Mouse (Mus musculus) spleen, postnatal 36 days (tissue): ENCODE measurements around the gene Tmem141.
A peak's percentile ranks its signal among the peaks of the same experiment; 100 is the strongest.

ENCODE experiments used
- DNase-seq, 2 experiments: peaks; one replicate each; pipeline ENCODE4 v3.0.0; 2022; ENCODE audit warnings: low spot score in 2 of 2, mixed read lengths in 1 of 2

Gene Tmem141

DNA sequence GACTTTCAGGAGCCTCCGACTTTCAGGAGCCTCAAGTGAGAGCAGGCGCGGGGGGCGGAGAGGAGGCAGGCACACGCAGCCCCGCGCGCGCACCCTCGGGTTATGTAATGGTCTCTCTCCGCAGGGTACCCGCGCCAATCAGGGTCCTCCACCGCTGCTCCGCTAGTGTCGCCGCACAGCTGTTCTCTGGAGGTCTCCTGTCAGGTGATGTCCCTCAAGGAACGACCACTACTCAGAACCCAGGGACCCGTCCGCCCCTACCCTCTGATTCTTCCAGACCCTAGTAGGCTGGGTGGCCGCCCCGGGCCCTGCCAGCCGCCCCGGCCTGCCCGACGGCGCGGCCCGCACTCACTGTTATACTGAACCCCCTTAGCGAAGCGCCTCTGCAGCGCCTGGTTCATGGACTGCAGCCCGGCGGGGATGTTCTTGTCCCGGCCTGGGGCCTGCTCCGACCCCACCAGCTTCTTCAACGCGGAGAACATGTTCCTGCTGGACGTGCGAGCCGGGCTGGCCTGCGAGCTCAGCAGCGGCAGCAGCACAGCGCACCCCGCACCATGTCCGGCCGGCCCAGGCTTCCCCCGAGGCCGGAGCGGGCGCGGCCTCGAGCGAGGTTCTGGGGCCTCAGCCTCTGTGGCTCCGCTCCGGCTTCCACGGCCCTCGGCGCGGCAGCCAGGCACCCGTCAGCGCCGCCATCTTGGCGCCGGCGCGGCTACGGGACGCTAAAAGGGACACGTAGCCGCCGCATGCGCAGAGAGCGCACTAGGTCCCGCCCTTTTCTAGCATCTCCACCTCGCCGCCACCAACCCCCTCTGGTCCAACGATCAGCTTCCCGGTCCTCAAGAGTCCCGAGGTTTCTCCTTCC, 13.8 kb downstream of the Tmem141 start, which contains the start of gene Rabl6:
Gene Rabl6, minus strand, starts transcription at position 761 of the 862 bp plus-strand sequence.
- DNase-seq = peak; percentile 82 to 85

- DNase-seq = no peak
These were observed 19.3 kb downstream of the Tmem141 start for GRCm38 (mm10) chr2:25602526-25602925.

DNA sequence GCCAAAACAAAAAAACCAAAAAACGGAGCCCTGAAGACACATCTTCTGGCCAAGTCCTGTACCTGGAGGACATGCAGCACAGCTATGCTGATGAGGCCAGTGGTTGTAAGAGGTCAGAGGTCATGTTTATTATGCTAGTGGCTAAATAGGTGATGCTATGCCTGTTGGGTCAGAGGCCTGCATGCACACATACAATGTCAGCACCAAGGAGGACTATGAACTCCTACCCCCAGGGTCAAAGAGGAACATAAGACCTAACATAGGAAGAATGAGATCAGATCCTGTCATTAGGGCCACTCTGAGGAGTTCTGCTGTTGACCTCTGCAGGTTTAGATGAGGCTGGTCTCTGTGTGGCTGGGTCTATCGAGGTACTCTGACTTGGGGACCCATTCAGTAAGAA, 21.8 kb downstream of the Tmem141 start:
- no peak for DNase-seq

DNA sequence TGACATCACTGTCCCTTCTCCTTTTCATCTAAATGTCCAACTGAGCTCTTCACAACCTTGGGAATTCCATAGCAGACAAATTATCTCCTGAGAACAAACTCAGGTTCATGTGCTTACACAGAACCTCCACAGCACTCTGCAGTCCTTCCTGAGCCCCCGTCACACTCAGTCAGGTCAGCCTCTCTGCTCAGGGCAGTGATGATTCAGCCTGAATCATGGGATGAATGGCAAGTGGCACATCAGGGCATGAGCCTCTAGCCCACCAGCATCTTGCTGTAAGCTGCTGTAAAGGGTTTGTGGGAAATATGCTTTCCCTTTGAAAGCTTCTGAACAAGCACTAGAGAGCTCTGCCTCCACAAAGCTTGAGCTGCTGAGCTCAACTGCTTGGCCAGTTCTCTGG, 23.1 kb downstream of the Tmem141 start:
- DNase-seq = no peak

DNA sequence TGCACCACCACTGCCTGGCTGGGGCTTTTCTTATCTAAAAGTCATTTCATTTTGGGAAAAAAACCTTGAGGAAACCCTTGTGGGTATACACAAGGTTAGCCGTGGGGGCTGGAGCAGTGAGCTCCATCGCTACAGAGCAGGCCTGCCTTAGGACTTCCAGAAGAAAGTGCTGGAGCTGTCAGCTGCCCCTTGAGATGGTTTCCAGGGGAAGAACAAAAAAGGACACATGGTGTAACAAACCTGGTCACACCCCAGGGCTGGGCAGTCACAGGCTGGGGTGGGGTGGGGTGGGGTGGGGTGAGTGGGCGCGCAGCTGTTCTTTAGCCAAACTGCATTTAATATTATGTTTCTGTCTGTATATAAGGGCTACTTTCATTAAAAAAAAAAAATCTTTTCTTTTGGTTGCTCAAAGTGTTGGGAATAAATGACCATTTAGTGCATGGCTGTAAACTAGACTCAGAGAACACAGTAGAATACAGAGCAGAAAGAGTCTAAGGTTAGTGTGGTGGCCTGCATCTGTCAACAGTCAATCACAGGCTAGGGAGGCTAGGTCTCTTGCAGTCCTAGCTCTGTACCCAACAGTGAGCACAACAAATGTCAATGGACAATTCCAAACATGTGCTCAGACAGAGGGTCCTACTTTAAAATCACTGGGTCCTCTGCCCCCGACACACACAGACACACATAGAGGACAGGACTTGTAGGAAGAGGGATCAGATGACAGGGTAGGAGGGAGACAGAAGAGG, 24.9 kb downstream of the Tmem141 start:
- no peak for DNase-seq

- no peak for DNase-seq
These were observed 29.9 kb downstream of the Tmem141 start for GRCm38 (mm10) chr2:25591863-25592262.

GRCm38 (mm10) chr2:25588227-25588907, 33.4 kb downstream of the Tmem141 start:
- no peak for DNase-seq

DNA sequence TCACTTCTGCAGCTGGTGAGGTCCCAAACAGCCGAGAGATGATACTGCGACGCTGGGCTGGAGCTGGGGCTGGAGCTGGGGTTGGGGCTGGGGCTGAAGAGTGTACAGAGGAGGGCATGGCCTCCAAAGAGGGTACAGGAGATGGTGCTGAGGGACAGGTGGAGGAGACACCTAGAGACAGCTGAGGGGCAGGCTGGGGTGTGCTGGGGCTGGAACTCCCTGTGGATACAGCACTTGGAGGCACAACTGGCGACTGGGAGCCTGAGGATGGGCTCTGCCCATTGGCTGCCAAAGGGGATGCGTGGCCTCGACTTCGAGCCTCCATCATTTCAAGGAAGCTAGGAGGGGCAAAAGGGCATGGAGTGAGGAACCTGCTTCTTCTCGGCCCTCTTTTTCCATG, 34.5 kb downstream of the Tmem141 start:
- no peak for DNase-seq

DNA sequence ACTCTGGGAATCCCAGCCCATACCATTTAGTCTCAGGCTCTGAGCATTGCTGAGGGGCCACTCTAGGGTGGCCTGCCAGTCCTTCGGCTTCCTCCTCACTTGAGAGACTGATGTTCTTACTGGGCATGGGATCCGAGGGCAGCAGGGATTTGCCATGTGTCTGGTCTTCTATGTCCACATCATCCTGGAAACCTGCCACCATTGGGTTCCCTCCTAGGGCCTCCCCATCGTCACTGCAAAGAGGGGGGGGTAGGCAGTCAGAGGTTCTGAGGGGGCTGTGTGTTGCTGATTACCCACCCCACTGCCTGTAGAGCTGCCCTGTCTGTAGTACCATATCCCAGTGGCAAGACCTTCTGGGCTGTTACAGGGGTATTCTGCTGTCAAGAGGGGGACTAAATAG, 36.2 kb downstream of the Tmem141 start:
- DNase-seq = no peak

DNA sequence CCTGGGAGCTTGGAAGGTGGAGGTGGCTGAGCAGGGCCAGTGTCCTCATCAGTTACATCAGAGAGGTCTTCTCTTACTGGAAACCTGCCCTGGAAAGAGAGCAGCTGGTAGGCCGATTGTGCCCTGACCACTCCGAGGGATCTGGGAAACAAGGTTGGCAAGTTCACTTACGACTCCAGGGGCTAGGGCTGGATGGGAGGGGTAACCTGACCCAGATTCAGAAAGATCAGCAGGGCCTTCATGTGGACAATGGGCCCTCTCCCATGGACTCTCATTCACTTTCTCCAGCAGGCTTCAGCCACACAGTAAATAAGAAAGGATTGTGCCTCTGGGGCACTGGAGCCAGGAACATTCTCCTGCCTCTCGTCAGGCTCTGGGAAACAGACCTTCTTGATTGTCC, 36.9 kb downstream of the Tmem141 start:
- DNase-seq = no peak

DNA sequence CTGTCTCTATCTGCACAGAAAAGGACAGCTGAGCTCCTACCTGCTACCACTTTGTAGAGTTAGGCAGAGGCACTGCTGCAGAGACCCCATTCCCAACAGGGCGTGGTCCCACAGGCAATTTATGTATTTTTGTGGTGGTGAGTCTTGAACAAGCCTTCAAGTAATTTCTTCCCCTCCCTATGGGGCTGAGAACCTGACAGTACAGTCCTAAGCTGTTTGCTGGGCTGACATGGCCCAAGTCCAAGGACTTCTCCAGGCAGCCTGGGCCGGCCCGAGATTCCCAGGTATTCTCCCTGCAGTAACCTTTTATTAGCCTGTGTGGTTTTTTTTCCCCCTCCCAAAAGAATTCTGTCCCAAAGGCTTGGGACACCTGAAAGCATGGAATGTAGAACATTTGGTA, 37.7 kb downstream of the Tmem141 start:
- no peak for DNase-seq

- DNase-seq = no peak
These were observed 38.2 kb downstream of the Tmem141 start for GRCm38 (mm10) chr2:25583571-25583970.

DNA sequence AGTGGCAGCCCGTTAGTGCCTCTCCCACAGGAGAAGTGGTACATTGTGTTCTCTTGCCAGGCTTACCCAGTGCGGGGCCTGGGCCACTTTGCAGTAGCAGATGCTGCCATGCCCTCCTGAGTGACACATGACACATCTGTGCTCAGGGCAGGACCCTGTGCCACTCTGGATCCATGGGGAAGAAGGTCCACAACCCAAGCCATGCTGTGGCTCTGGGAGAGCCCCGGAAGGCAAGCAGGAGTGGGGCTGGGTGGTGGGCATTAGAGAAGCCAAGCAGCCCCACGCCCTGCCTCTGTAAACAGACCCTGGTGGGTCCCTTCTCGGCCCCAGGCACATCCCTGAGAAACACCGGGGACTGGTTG, 38.7 kb downstream of the Tmem141 start:
- no peak for DNase-seq

GRCm38 (mm10) chr2:25582466-25583119, 39.2 kb downstream of the Tmem141 start:
- peak in 1 of 2 experiments; percentile 28 for DNase-seq

DNA sequence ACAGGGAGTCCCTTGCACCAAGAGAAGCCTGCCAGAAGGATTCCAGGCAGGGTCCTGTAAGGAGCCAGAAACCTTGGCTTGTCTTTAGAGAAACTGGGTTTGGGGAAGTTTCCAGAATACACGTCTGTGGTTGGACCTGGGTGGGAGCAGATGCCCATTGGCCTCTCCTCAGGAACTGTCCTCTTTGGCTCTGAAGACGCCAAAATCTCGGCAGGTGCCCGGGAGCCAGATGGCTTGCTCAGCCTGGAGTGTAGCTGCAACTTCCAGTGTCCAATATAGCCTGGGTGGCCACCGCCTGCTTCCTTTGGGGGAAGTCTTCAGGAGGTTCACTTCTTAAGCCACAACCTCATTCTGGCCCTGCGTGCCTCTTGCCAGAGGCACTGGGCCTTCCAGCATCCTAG, 39.9 kb downstream of the Tmem141 start:
- no peak for DNase-seq

DNA sequence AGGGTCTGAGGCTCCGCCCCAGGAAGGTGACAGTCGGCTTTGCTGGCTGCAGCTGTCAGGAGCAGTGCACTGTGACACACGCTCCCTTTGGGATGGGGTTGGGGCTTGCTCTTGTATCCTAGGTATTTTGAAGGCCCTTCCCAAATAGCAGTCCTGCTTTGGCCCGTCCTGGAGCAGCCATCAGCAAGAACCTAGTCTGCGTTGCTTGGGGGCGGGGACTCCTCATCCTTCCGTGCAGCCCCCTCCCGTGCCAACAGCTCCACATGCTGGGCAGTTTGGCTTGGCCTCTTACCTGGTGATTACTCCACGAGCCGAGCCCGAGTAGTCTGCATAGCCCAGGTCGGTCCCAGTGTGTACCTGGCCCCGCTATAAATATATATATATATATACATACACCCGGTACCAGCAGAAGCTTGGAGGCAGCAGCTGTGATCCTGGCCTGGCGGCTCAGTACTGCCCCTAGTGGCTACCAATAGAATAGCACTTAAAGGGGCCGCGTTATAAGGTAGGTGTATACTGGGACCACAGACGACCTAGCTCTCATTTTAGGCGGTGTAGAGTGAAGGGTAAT, 40.4 kb downstream of the Tmem141 start, which contains the start of gene Ajm1:
Gene Ajm1, minus strand, starts transcription at position 464 of the 571 bp plus-strand sequence.
- peak; percentile 66 to 69 for DNase-seq

DNA sequence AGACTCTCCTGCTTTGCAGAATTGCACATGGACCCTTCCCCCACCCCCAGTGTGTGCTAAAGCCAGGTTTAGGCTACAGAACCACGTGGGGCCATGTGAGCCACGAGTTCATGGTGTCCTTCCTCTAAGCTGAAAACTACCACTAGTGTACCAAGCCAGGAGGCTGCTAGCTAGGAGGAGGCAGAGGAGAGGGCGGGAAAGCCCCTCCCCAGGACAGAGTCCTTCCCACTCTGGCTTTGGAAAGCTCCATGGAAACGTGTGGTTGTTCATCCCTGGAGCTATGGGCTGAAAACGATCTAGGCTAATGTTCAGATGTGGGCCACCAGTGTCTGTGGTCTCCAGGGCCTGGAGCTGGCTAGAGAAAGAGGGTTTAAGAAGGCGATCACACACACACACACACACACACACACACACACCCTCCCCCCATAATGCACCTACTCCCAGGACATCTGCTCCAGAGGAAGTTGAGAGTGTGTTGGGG, 41.1 kb downstream of the Tmem141 start:
- no peak for DNase-seq

- peak; percentile 45 to 61 for DNase-seq
These were observed 41.9 kb downstream of the Tmem141 start for GRCm38 (mm10) chr2:25579737-25580460.

DNA sequence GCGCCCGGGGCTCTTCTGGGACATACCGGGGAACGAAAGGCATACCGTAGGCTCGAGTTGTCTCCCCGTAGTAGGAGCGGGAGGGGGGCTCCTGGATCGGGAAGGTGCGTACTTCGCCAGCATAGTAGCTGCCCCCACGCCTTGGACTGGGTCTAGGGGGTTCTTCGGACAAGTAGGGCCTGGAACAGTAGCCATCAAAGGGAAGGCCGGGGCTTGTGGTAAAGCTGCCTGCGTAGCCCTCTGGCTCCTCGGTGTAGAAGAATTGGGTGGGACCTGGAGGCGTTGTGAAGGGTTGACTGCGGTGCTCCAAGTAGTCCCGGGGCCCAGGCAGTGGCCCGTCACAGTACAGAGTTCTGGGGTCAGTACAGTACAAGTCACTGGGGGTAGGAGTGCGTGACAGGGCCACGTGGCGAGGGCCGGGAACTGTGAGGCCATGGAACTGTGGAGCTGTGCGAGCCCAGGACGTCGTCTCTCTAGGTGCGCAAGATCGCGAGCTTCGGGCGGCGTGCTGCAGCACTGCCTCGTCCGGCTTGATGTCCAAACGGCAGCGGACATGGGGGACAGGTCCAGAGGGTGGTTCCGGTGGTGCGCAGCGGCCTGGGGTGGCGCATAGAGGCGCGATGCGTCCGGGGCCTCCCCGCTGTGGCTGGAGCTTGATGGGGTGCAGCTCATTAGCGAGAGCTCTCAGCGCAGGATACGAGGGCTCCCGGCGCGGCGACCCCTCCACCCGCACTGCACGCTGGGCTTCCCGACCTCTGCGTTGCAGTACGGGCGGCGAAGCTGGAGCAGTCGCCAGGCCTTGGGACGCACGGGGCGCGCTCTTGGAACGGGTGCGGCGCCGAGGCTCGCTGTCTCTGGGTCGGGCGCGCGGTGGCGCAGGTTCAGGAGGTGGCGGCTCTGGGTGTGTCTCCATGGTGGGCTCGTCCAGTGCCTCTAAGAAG, 42.7 kb downstream of the Tmem141 start:
- DNase-seq = no peak
